Mouse (Mus musculus): ENCODE measurements around the gene Zfp746.
A peak's percentile ranks its signal among the peaks of the same experiment; 100 is the strongest.

The Zfp746 gene

DNA sequence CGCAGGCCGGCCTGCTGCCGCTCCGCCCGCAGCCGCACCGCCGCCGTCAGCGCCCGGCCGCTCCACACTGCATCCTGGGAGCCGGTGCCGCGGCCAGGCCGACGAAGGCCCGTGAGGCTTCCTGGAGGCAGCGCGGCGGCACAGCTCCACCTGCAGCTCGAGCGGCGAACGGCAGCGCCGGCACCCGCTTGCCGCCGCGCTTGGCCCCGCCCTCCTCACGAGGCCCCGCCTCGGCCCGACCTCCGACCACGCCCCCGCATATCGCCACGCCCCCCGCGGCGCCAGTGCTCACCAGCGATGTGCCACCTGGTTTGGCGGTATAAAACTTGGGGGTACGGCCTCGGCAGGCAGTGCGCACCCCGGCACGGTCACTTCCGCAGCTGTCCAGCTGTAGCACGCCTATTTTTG is at the start of gene Zfp746:
TSS of gene Zfp746 (minus strand) at position 123 of the 408 bp plus-strand sequence.
- TF ChIP-seq GATA4 (IDR thresholded peaks at IDR 0.05; ENCODE audit: insufficient replicate concordance, low read length) = peak; percentile 12; the same call in 1 of the 2 replicates

DNA sequence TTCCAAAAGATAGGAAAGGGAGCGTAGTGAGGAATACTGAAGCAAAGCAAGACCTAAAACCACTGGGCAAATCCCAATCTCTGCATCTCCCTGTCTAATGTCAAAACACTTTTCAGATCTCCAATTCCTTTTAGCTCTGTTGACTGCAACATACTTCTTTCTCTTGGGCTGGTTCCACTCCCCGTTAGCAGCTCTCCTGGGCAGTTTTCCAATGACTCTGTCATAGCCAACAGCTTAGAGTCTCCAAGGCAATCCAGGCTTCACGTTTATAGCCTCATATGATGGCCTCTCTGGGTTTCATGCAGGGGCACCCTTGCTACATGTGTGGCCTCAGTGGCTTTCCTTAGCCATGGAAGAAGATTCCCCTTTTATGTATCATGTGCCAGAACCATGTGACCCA is 29.6 kb upstream of the Zfp746 start:
- no peak for TF ChIP-seq GATA4 (IDR thresholded peaks at IDR 0.05; ENCODE audit: insufficient replicate concordance, low read length)

DNA sequence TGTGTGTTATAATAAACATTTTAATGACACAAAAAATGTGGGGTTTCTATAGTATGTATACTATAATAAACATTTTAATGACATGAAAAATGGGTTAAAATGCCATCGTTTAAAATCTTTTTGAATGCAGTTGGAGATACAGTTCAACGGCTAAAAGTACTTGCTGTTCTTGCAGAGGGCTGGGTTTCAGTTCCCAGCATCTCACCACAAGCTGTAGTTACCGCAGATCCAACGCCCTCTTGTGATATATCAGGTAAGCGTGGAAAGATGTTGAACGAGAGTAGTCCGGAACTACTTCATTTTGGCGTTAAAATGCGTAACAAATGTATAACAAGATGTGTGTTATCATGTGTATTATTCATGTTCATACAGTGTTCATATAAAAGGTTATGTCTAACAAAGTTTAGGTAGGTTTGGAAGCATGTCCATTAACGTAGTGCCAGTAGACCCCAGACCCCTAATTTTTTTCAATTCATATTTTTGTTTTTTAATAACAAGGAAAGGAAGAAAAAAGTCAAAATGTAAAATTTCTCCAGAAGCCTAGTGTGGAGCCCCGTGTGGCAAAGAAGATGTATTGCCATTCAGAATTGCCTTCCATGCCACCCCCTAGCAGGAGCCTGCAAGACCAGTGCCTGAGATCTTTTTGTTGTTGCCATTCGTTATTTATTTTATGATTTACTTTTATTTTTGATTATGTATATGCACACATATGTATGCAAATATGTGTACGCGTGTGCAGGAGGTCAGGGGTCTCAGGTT is 743 bp upstream of the Zfp746 start:
- no peak for TF ChIP-seq GATA4 (IDR thresholded peaks at IDR 0.05; ENCODE audit: insufficient replicate concordance, low read length)

DNA sequence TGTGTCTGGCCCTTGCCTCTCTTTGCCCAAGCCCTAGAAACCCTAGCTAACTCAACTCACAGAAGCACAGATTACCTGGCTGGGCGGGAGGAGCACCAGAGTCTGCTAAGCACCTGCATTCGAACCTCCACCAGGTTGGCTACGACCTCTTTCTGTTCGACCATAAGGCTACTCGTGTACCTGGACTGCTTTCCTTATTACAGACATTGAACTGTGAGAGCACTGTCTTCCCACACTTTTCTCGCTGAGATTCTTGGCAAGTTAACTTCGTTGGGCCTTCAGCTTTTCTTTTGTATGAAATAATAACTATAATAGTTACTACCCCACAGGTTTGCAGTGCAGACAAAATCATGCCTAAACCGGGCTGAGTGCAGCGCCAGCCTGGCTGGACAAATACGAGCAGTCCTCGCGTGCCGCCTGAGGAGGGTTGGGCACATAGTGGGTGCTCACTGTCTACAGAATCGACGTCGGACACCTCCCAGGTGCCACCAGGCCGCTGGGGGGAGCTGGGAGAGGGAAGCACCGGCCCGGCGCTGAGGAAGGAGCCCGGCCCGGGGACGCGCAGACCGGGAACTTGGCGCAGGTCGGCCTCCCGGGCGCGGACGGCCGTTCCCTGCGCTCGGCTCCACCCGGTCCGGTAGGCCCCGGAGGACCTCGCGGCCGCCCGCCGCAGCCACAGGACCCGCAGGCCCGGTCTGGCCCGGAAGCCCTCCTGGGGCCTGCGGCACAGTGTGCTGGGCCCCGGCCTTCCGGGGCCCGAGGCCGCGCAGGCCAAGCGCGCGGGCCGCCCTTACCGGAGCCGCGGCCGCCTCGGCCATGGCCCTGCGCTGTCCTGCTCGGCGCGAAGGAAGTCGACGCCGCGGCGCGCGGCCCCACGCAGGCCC is 630 bp downstream of the Zfp746 start:
- TF ChIP-seq GATA4 (IDR thresholded peaks at IDR 0.05; ENCODE audit: insufficient replicate concordance, low read length) = no peak

DNA sequence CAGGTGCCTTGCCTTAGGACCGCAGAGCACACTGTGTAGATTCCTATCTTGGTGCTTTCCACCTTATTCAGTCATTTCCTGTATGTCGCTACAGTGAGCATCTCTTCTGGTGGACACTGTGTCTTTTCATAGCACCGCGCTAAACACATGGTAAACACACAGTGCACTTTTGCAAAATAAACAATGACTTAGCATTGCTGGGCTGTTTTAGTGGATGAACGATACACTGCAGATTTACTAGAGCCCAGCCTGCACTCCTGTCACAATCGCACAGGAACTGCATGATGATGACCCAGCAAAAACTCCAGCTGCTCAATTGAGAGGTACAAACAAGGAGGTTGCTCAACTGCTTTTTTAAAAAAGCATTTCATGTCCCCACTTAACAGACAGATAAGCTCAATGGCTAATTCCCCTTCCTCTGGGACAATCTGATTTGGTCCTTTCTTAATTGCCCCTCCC is 2.6 kb downstream of the Zfp746 start:
- no peak for TF ChIP-seq GATA4 (IDR thresholded peaks at IDR 0.05; ENCODE audit: insufficient replicate concordance, low read length)

DNA sequence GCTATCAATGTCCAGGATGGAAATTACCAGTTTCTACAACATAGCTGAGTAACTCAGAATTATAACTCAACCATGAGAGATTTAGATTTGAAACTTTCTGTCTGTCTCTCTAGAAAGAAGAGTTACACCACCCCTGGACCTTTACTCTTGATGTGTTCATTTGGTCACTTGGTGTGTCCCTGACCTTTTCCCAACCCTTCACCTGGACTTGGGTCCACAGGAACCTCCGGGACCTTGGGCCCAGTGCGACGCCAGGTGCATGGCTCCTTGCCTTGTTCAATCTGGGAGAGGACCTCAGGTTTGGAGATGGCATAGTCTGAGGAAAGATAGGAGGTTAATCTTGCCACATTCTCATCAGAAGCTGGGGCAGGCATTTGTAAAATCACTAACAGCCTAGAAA is 4.4 kb downstream of the Zfp746 start:
- TF ChIP-seq GATA4 (IDR thresholded peaks at IDR 0.05; ENCODE audit: insufficient replicate concordance, low read length) = no peak

DNA sequence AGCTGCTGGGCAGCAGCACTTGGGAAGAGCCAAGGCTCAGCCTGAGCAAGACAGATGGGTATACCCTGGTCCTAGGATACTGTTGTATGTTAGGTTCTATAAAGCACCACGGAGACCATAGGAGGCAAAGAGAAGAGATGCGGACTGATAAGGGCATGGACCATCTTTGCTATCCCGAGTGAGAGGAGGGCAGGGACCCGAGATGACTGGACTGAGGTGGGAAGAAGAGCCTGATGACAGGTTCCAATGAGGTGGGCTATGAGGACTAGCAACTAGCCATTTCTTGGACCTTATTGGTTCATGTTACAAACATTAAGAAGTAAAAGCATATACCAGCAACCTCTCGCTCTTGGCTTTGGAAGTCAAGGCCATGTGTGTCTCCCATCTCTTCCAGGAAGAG is 5.4 kb downstream of the Zfp746 start:
- TF ChIP-seq GATA4 (IDR thresholded peaks at IDR 0.05; ENCODE audit: insufficient replicate concordance, low read length) = no peak

DNA sequence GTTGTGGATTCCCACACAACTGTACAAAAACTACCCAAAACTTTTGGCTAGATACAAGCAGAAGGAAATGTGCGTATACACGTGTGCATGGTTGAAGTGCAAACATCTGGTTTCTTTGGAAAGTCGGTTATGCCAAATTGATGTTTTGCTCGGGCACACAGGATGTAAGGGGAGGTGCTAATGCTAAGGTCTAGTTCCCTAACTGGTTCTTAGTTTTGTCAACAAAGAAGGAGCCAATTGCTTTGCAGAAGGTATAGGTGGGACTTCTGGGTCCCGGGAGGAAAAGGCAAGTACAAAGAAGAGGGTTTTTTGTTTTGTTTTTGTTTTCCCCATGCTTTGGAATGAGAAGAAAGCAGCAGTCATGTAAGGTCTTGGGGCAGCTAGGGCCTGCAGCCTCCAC is 13.1 kb downstream of the Zfp746 start:
- no peak for TF ChIP-seq GATA4 (IDR thresholded peaks at IDR 0.05; ENCODE audit: insufficient replicate concordance, low read length)

DNA sequence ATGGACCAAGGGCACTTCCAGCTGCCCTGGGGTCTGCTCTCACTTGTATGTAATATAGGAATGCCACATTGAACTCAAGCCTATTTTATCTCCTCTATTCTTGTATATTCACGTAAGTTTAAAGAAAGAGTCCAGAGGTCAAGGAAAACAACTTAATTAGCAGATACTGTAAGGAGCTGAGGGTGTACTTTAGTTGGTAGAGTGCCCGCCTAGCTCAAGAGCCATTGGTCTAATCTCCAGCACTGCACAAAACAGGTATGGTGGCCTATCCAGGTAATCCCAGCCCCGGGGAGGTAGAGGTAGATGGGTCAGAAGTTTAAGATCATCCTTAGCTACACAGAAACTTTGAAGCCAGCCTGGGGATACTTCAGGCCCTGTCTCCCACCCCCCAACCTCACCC is 18.9 kb downstream of the Zfp746 start:
- TF ChIP-seq GATA4 (IDR thresholded peaks at IDR 0.05; ENCODE audit: insufficient replicate concordance, low read length) = no peak

DNA sequence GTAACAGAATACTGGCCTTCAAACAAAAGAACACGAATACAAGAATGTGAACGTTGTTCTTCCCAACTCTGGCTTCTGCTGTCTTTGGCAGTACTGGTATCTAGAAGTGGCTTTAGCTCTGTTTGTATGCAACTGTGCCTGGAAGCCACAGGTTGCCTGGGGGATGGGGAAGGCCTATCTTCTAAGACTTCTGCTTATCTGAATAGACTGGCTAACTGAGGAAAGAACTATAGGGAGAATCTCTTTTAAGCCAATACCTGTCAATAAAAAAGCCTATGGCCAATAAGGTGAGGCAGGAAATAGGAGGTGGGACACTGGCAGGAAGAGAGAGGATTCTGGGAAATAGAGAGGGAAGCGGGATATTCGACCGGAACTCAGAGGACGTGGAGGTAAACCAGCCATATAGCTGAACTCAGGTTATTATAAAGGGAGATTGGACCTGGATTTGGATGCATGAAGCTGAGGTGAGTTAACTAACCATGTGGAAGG is 20.8 kb downstream of the Zfp746 start:
- TF ChIP-seq GATA4 (IDR thresholded peaks at IDR 0.05; ENCODE audit: insufficient replicate concordance, low read length) = no peak

DNA sequence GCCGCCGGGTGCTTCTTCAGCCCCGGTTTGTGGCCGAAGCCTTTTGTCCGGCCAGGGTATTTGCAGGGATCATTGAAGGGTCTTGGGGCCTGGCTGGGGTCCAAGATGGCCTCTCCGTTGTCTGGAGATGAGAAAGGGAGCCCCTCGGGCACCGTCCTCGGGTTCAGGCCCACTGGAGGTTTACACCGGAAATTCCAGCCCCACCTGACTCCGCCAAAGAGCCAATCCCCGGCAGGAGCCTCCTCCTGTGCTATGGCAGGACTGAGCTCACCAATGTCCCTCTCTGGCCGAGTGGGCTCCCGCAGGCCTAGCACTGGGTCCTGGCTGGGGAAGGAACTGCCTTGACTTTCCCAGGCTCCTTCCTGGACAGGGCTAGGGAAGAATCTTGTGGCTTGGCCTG is 21.9 kb downstream of the Zfp746 start:
- TF ChIP-seq GATA4 (IDR thresholded peaks at IDR 0.05; ENCODE audit: insufficient replicate concordance, low read length) = no peak

DNA sequence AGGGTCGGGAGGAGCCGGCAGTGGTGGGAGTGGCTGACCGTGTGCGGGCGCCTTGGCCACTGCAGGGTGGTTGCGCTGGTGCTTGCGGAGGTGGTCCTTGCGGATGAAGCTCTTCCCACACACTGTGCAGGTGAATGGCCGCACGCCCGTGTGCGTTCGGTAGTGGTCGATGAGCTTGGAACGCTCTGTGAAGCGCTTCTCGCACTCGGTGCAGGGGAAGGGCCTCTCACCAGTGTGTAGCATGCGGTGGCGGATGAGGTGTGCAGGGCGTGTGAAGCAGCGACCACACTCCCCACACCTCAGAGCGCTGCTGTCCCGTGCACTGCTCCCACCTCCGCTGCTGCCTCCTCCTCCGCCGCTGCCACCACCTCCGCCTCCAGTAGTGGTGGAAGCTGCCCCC is 22.5 kb downstream of the Zfp746 start:
- TF ChIP-seq GATA4 (IDR thresholded peaks at IDR 0.05; ENCODE audit: insufficient replicate concordance, low read length) = no peak

DNA sequence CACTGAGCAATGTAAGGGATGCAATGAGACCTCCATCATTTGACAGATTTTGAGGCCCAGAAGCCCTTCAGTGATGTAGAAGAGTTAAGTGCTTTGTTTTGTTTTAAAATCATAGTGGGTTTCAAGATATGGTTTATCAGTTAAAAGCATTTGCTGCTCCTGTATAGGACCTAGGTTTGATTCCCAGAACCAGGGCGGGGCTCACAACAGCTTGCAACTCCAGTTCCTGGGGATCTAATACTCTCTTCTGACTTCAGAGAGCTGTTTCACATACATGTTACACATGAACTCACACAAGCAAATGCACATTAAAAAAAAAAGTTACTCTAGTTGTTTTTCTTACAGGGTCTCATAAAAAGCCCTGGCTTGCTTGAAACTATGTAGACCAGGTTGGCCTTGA is 25.5 kb downstream of the Zfp746 start:
- TF ChIP-seq GATA4 (IDR thresholded peaks at IDR 0.05; ENCODE audit: insufficient replicate concordance, low read length) = no peak

DNA sequence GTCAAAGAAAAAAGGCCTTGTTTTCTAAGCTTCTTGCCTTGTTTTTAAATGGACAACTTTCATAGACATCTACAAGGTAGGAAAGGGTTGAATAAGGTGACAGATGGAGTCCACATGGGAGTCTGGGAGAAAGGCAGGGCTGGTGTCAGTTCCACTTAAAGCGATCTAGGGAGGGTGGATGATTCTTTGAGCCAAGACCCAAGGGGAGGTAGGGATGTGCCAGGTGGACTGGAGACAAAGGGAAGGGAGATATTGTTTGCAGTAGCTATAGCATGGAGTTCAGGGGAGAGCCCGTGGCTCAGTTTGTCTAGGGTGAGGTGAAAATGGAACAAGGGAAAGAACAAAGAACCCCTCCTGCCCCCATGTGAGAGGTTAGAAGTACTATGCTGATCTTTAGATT is 26.0 kb downstream of the Zfp746 start:
- no peak for TF ChIP-seq GATA4 (IDR thresholded peaks at IDR 0.05; ENCODE audit: insufficient replicate concordance, low read length)

DNA sequence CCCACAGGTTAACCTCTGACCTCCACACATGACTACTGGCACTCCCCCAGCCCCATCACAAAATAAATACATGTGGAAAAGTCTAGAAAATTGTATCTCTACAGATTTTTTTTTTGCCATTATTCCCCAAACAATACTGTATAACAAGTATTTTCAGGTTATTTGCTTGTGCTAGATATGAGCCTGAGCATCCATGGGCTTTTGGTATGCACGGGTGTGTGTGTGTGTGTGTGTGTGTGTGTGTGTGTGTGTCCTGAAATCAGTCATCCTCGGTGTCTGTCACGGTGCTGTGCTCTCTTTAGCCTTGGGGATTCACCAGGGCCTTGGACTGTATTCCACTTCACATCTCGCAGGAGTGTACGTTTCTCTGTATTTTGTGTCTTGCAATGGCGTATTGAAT is 34.3 kb downstream of the Zfp746 start:
- TF ChIP-seq GATA4 (IDR thresholded peaks at IDR 0.05; ENCODE audit: insufficient replicate concordance, low read length) = no peak

DNA sequence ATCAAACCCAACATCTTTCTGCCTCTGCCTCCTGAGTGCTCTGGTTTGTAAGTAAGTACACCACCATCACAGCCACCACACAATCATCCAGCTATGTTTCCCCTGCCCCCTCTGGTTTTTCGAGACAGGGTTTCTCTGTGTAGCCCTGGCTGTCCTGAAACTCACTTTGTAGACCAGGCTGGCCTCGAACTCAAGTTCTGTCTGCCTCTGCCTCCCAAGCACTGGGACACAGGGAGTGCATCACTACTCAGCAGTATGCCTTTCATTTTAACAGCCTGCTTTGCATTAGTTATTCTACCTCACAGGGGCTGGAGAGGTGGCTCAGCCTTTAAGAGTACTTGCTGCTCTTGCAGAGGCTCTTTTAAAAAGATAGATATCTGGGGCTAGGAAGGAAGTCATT is 34.7 kb downstream of the Zfp746 start:
- no peak for TF ChIP-seq GATA4 (IDR thresholded peaks at IDR 0.05; ENCODE audit: insufficient replicate concordance, low read length)

All from liver, adult (tissue).